Mouse (Mus musculus) kidney, embryonic 16.5 days (tissue): ENCODE measurements at regions not wholly inside any gene's neighbourhood (a gene's known extent, or its start where the extent isn't known, plus 50 kb on each side); places are given as distances from the start of the nearest gene placed in this dataset.

Source experiments
- ATAC-seq: fragments of 200-750 bp; cut with Nextera tagmentation; 2 replicates; pipeline ENCODE4 v1.8.0; 2017; ENCODE audit warnings: moderate TSS enrichment; ENCODE audit not compliant: low FRiP score, low TSS enrichment
- H3K27ac ChIP-seq: fragments of 300-500 bp; sonication (generic); 2 replicates; pipeline ENCODE4 v1.5.1; 2014; ENCODE audit warnings: low read length
- H3K27me3 ChIP-seq: fragments of 300-500 bp; sonication (generic); 2 replicates; pipeline ENCODE4 v1.6.1; 2014; ENCODE audit warnings: low read length, control low read depth, mixed read lengths; ENCODE audit not compliant: insufficient read depth
- H3K36me3 ChIP-seq: fragments of 300-500 bp; sonication (generic); 2 replicates; pipeline ENCODE4 v1.6.1; 2014; ENCODE audit warnings: low read length, control low read depth, mixed read lengths; ENCODE audit not compliant: insufficient read depth
- H3K4me1 ChIP-seq: fragments of 300-500 bp; sonication (generic); 2 replicates; pipeline ENCODE4 v1.6.1; 2014; ENCODE audit warnings: low read length, control low read depth, mixed read lengths; ENCODE audit not compliant: insufficient read depth
- H3K4me2 ChIP-seq: fragments of 300-500 bp; sonication (generic); replicated peaks from 2 replicates; pipeline ENCODE4 v1.6.1; 2014; ENCODE audit warnings: low read depth, low read length
- H3K4me3 ChIP-seq: fragments of 300-500 bp; sonication (generic); 2 replicates; pipeline ENCODE4 v1.5.1; 2014; ENCODE audit warnings: mild to moderate bottlenecking, low read length
- H3K9ac ChIP-seq: fragments of 300-500 bp; sonication (generic); replicated peaks from 2 replicates; pipeline ENCODE4 v1.6.1; 2014; ENCODE audit warnings: low read length
- H3K9me3 ChIP-seq: fragments of 300-500 bp; sonication (generic); 2 replicates; pipeline ENCODE4 v1.6.1; 2016; ENCODE audit warnings: low read length, control low read depth
- WGBS: fragments of 180-500 bp; shearing (Covaris S2); extraction: QIAGEN DNeasy Blood & Tissue Kit; methylation state at CpG from one replicate; pipeline ENCODE4 v1.1.7; 2014; 5-methylcytosine and 5-hydroxymethylcytosine counted together

DNA sequence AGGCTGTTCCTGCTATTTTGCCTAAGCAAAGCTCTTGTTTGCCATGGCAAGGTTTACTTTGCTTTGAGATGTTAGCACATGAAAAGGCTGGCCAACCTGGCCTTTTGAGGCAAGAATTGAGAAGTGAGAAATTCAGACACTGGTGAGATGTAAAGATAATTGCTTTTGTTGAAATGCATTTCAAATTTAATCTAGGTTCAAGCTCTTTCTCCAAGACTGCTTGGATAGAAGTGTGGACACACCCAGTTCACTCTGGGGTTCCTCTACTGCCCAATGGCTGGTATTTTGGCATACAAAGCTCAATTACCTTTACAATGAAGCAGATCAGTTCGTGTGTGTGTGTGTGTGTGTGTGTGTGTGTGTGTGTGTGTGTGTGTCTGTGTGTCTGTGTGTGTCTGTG is 123.8 kb upstream of the Rfx3 start:
- no peak overlapping the region for H3K4me3 ChIP-seq
- no peak for ATAC-seq
- no peaks in the 10 kb centered on the region for H3K4me1 ChIP-seq
- no peaks in the 10 kb centered on the region for H3K9me3 ChIP-seq
- H3K4me2 ChIP-seq: no peak overlapping the region
- WGBS: 14% methylated on average over 1 of the region's 1 CpGs
- no peak overlapping the region for H3K27ac ChIP-seq
- H3K9ac ChIP-seq: no peak overlapping the region
- no peaks in the 10 kb centered on the region for H3K27me3 ChIP-seq
- no peaks in the 10 kb centered on the region for H3K36me3 ChIP-seq

DNA sequence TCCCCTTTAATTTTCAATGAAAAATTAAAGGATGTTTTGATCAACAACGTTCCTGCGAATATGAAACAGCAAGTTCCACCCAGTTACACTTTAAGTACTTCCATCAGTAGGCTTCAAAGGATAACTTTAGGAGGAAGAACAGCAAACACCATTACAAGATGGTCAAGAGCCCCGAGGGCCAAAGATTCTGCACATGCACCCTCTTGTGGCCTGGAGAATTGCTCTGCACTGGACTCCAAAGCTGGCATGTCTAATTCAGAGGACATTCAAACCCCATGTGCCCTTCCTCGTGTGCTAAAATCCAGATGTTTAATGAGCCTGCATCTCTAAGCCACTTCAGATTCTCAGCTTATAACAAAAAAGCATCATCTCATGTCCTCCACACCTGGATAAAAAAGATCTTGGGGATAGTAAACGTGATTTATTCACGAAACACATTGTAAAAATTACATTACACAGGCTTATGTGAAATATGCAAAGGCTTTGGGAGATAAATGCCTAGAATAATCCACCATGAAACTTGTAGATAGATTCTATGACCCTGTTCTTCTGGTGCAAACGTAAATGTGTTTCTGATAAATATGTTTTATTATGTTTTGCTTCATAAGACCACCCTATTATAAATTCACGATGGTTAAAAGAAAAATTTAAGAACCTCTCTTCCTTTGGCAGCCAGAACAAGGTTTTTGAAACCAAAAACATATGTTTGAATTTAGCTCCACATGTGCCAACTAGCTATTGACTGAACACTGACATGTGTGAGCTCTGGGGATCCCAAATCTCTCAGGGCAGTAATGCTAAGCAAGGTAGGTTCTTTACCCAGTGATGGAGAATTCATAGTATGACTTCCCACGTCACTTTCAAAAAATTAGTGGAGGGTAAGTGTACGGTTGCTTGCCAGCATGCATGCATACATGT is 100.6 kb upstream of the Rfx3 start:
- H3K4me3 ChIP-seq: no peak overlapping the region
- H3K27me3 ChIP-seq: no peaks in the 10 kb centered on the region
- no peak overlapping the region for H3K27ac ChIP-seq
- WGBS: 83% methylated on average over 10 of the region's 10 CpGs
- H3K4me1 ChIP-seq: no peaks in the 10 kb centered on the region
- H3K9ac ChIP-seq: no peak overlapping the region
- no peaks in the 10 kb centered on the region for H3K36me3 ChIP-seq
- H3K4me2 ChIP-seq: no peak overlapping the region
- no peaks in the 10 kb centered on the region for H3K9me3 ChIP-seq
- no peak for ATAC-seq

GRCm38 (mm10) chr19:28095620-28096019 is 84.7 kb upstream of the Rfx3 start:
- Histone ChIP-seq H3K4me2 (no peak overlapping the region), H3K4me3 (no peak overlapping the region), H3K27me3 (no peaks in the 10 kb centered on the region), H3K9ac (no peak overlapping the region), H3K4me1 (no peaks in the 10 kb centered on the region), H3K27ac (no peak overlapping the region), H3K36me3 (no peaks in the 10 kb centered on the region), H3K9me3 (no peaks in the 10 kb centered on the region)
- 21% methylated on average over 9 of the region's 9 CpGs for WGBS
- ATAC-seq: no peak

GRCm38 (mm10) chr19:28092252-28092651 is 81.3 kb upstream of the Rfx3 start:
- Histone ChIP-seq H3K4me3 (no peak overlapping the region), H3K4me2 (no peak overlapping the region), H3K4me1 (no peaks in the 10 kb centered on the region), H3K36me3 (no peaks in the 10 kb centered on the region), H3K9me3 (no peaks in the 10 kb centered on the region), H3K27ac (no peak overlapping the region), H3K27me3 (no peaks in the 10 kb centered on the region), H3K9ac (no peak overlapping the region)
- WGBS: 85% methylated on average over 6 of the region's 6 CpGs
- no peak for ATAC-seq

GRCm38 (mm10) chr19:28087607-28088546 is 76.9 kb upstream of the Rfx3 start:
- Histone ChIP-seq H3K4me2 (no peak overlapping the region), H3K9me3 (no peaks in the 10 kb centered on the region), H3K4me1 (no peaks in the 10 kb centered on the region), H3K27ac (no peak overlapping the region), H3K9ac (no peak overlapping the region), H3K36me3 (no peaks in the 10 kb centered on the region), H3K27me3 (no peaks in the 10 kb centered on the region), H3K4me3 (no peak overlapping the region)
- 84% methylated on average over 12 of the region's 12 CpGs for WGBS
- no peak for ATAC-seq

- no peaks in the 10 kb centered on the region for H3K36me3 ChIP-seq
- H3K4me1 ChIP-seq: no peaks in the 10 kb centered on the region
- 88% methylated on average over 3 of the region's 3 CpGs for WGBS
- ATAC-seq: no peak
- H3K9ac ChIP-seq: no peak overlapping the region
- H3K9me3 ChIP-seq: no peaks in the 10 kb centered on the region
- H3K4me3 ChIP-seq: no peak overlapping the region
- H3K27ac ChIP-seq: no peak overlapping the region
- no peak overlapping the region for H3K4me2 ChIP-seq
- no peaks in the 10 kb centered on the region for H3K27me3 ChIP-seq
Observed at GRCm38 (mm10) chr19:28070386-28070785, 59.4 kb upstream of the Rfx3 start.
